Mouse (Mus musculus) neural tube, embryonic 13.5 days (tissue): ENCODE measurements at regions not wholly inside any gene's neighbourhood (a gene's known extent, or its start where the extent isn't known, plus 50 kb on each side); places are given as distances from the start of the nearest gene placed in this dataset.

ENCODE experiments used
- ATAC-seq: fragments of 200-750 bp; cut with Nextera tagmentation; 2 replicates; pipeline ENCODE4 v1.8.0; 2017; ENCODE audit warnings: low read depth, mild to moderate bottlenecking, moderate TSS enrichment, moderate library complexity
- H3K27ac ChIP-seq: fragments of 300-500 bp; sonication (generic); replicated peaks from 2 replicates; pipeline ENCODE4 v1.5.1; 2015; ENCODE audit warnings: moderate library complexity, mild to moderate bottlenecking, inconsistent platforms
- H3K27me3 ChIP-seq: fragments of 300-500 bp; sonication (generic); 2 replicates; pipeline ENCODE4 v1.6.1; 2015; ENCODE audit warnings: mild to moderate bottlenecking, inconsistent platforms
- H3K36me3 ChIP-seq: fragments of 300-500 bp; sonication (generic); 2 replicates; pipeline ENCODE4 v1.6.1; 2015; ENCODE audit warnings: mild to moderate bottlenecking, inconsistent platforms
- H3K4me1 ChIP-seq: fragments of 300-500 bp; sonication (generic); replicated peaks from 2 replicates; pipeline ENCODE4 v1.6.1; 2015; ENCODE audit warnings: inconsistent platforms
- H3K4me2 ChIP-seq: fragments of 300-500 bp; sonication (generic); 2 replicates; pipeline ENCODE4 v1.6.1; 2015; ENCODE audit warnings: inconsistent platforms, mild to moderate bottlenecking, moderate library complexity
- H3K4me3 ChIP-seq: fragments of 300-500 bp; sonication (generic); 2 replicates; pipeline ENCODE4 v1.5.1; 2015; ENCODE audit warnings: mild to moderate bottlenecking, inconsistent platforms
- H3K9ac ChIP-seq: fragments of 300-500 bp; sonication (generic); 2 replicates; pipeline ENCODE4 v1.6.1; 2015; ENCODE audit warnings: moderate library complexity, mild to moderate bottlenecking, inconsistent platforms
- H3K9me3 ChIP-seq: fragments of 300-500 bp; sonication (generic); 2 replicates; pipeline ENCODE4 v1.6.1; 2016; ENCODE audit warnings: inconsistent platforms
- WGBS: fragments of 180-500 bp; shearing (Covaris S2); methylation state at CpG from one replicate; pipeline ENCODE4 v1.1.7; 2015; 5-methylcytosine and 5-hydroxymethylcytosine counted together

- no peaks in the 10 kb centered on the region for H3K27me3 ChIP-seq
- WGBS = 83% methylated on average over 7 of the region's 7 CpGs
- no peak overlapping the region for H3K4me2 ChIP-seq
- H3K27ac ChIP-seq = peak overlapping the region; percentile 83; the same call in 1 of the 2 replicates
- no peak for ATAC-seq
- H3K4me1 ChIP-seq = peaks cover 18% of the 10 kb centered on the region
- no peaks in the 10 kb centered on the region for H3K36me3 ChIP-seq
- H3K4me3 ChIP-seq = no peak overlapping the region
- no peak overlapping the region for H3K9ac ChIP-seq
- no peaks in the 10 kb centered on the region for H3K9me3 ChIP-seq
Observed at GRCm38 (mm10) chr17:84009966-84010365, 162.2 kb upstream of the Haao start.

- peak; percentile 89 for ATAC-seq
- Histone ChIP-seq H3K9ac (no peak overlapping the region), H3K36me3 (no peaks in the 10 kb centered on the region), H3K27me3 (no peaks in the 10 kb centered on the region), H3K4me2 (no peak overlapping the region), H3K4me3 (no peak overlapping the region), H3K4me1 (peaks cover 22% of the 10 kb centered on the region), H3K27ac (peak overlapping the region; percentile 83), H3K9me3 (no peaks in the 10 kb centered on the region)
- WGBS = 53% methylated on average over 8 of the region's 8 CpGs
Observed at GRCm38 (mm10) chr17:84009194-84009593, 161.4 kb upstream of the Haao start.

GRCm38 (mm10) chr17:84008682-84009052 lies 160.9 kb upstream of the Haao start:
- no peak for ATAC-seq
- peak overlapping the region; percentile 83 for H3K27ac ChIP-seq

GRCm38 (mm10) chr17:84008035-84008681 lies 160.4 kb upstream of the Haao start:
- H3K27me3 ChIP-seq = no peaks in the 10 kb centered on the region
- no peaks in the 10 kb centered on the region for H3K36me3 ChIP-seq
- no peak overlapping the region for H3K4me3 ChIP-seq
- H3K27ac ChIP-seq = no peak overlapping the region
- ATAC-seq = no peak
- H3K9ac ChIP-seq = no peak overlapping the region
- H3K9me3 ChIP-seq = no peaks in the 10 kb centered on the region
- H3K4me1 ChIP-seq = peaks cover 26% of the 10 kb centered on the region
- no peak overlapping the region for H3K4me2 ChIP-seq
- WGBS = 88% methylated on average over 12 of the region's 12 CpGs

More at GRCm38 (mm10) chr17:84008682-84009052, 160.9 kb upstream of the Haao start:
- Histone ChIP-seq H3K4me2 (no peak overlapping the region), H3K27me3 (no peaks in the 10 kb centered on the region), H3K4me1 (peaks cover 26% of the 10 kb centered on the region), H3K9ac (no peak overlapping the region), H3K36me3 (no peaks in the 10 kb centered on the region), H3K9me3 (no peaks in the 10 kb centered on the region), H3K4me3 (no peak overlapping the region)
- WGBS = 50% methylated on average over 7 of the region's 7 CpGs

GRCm38 (mm10) chr17:84006748-84007147 lies 159.0 kb upstream of the Haao start:
- WGBS = 87% methylated on average over 9 of the region's 9 CpGs
- no peaks in the 10 kb centered on the region for H3K9me3 ChIP-seq
- H3K27me3 ChIP-seq = no peaks in the 10 kb centered on the region
- H3K4me2 ChIP-seq = no peak overlapping the region
- no peak for ATAC-seq
- H3K4me3 ChIP-seq = no peak overlapping the region
- H3K27ac ChIP-seq = no peak overlapping the region
- H3K4me1 ChIP-seq = peaks cover 26% of the 10 kb centered on the region
- H3K9ac ChIP-seq = no peak overlapping the region
- no peaks in the 10 kb centered on the region for H3K36me3 ChIP-seq

GRCm38 (mm10) chr17:84004237-84004636 lies 156.5 kb upstream of the Haao start:
- ATAC-seq = no peak
- H3K4me2 ChIP-seq = no peak overlapping the region

GRCm38 (mm10) chr17:84003489-84004234 lies 155.9 kb upstream of the Haao start:
- Histone ChIP-seq H3K9ac (no peak overlapping the region), H3K4me3 (no peak overlapping the region), H3K9me3 (no peaks in the 10 kb centered on the region), H3K36me3 (no peaks in the 10 kb centered on the region), H3K4me1 (peaks cover 11% of the 10 kb centered on the region), H3K4me2 (no peak overlapping the region), H3K27ac (no peak overlapping the region), H3K27me3 (no peaks in the 10 kb centered on the region)
- 44% methylated on average over 9 of the region's 9 CpGs for WGBS
- ATAC-seq = no peak

More at GRCm38 (mm10) chr17:84004237-84004636, 156.5 kb upstream of the Haao start:
- Histone ChIP-seq H3K4me3 (no peak overlapping the region), H3K9me3 (no peaks in the 10 kb centered on the region), H3K27me3 (no peaks in the 10 kb centered on the region), H3K36me3 (no peaks in the 10 kb centered on the region), H3K4me1 (peaks cover 17% of the 10 kb centered on the region), H3K9ac (no peak overlapping the region), H3K27ac (no peak overlapping the region)
- 37% methylated on average over 6 of the region's 6 CpGs for WGBS

- no peak overlapping the region for H3K4me3 ChIP-seq
- H3K4me1 ChIP-seq = peaks cover 8% of the 10 kb centered on the region
- no peak overlapping the region for H3K27ac ChIP-seq
- ATAC-seq = no peak
- H3K9me3 ChIP-seq = no peaks in the 10 kb centered on the region
- H3K36me3 ChIP-seq = no peaks in the 10 kb centered on the region
- H3K27me3 ChIP-seq = no peaks in the 10 kb centered on the region
- no peak overlapping the region for H3K4me2 ChIP-seq
- no peak overlapping the region for H3K9ac ChIP-seq
- WGBS = 94% methylated on average over 6 of the region's 6 CpGs
Observed at GRCm38 (mm10) chr17:84002939-84003338, 155.2 kb upstream of the Haao start.

- no peak for ATAC-seq
- Histone ChIP-seq H3K9me3 (no peaks in the 10 kb centered on the region), H3K36me3 (no peaks in the 10 kb centered on the region), H3K27me3 (no peaks in the 10 kb centered on the region), H3K4me1 (peaks cover 8% of the 10 kb centered on the region), H3K4me2 (no peak overlapping the region), H3K9ac (no peak overlapping the region), H3K27ac (no peak overlapping the region), H3K4me3 (no peak overlapping the region)
- WGBS = 95% methylated on average over 16 of the region's 16 CpGs
Observed at GRCm38 (mm10) chr17:84002327-84002726, 154.6 kb upstream of the Haao start.

GRCm38 (mm10) chr17:84000115-84000514 lies 152.4 kb upstream of the Haao start:
- no peaks in the 10 kb centered on the region for H3K9me3 ChIP-seq
- WGBS = 62% methylated on average over 6 of the region's 6 CpGs
- H3K27ac ChIP-seq = no peak overlapping the region
- H3K4me2 ChIP-seq = no peak overlapping the region
- H3K36me3 ChIP-seq = no peaks in the 10 kb centered on the region
- peaks cover 8% of the 10 kb centered on the region for H3K4me1 ChIP-seq
- no peak overlapping the region for H3K4me3 ChIP-seq
- no peak for ATAC-seq
- no peaks in the 10 kb centered on the region for H3K27me3 ChIP-seq
- H3K9ac ChIP-seq = no peak overlapping the region

GRCm38 (mm10) chr17:83998972-83999545 lies 151.3 kb upstream of the Haao start:
- Histone ChIP-seq H3K27me3 (no peaks in the 10 kb centered on the region), H3K4me2 (no peak overlapping the region), H3K4me1 (peaks cover 3% of the 10 kb centered on the region), H3K27ac (no peak overlapping the region), H3K9ac (no peak overlapping the region), H3K36me3 (no peaks in the 10 kb centered on the region), H3K9me3 (no peaks in the 10 kb centered on the region), H3K4me3 (no peak overlapping the region)
- ATAC-seq = no peak
- 75% methylated on average over 10 of the region's 10 CpGs for WGBS

GRCm38 (mm10) chr17:83998341-83998740 lies 150.6 kb upstream of the Haao start:
- H3K4me1 ChIP-seq = no peaks in the 10 kb centered on the region
- no peaks in the 10 kb centered on the region for H3K9me3 ChIP-seq
- no peaks in the 10 kb centered on the region for H3K27me3 ChIP-seq
- H3K4me3 ChIP-seq = no peak overlapping the region
- no peak for ATAC-seq
- no peak overlapping the region for H3K9ac ChIP-seq
- WGBS = 96% methylated on average over 7 of the region's 7 CpGs
- H3K4me2 ChIP-seq = no peak overlapping the region
- H3K36me3 ChIP-seq = no peaks in the 10 kb centered on the region
- no peak overlapping the region for H3K27ac ChIP-seq
